Mouse (Mus musculus) CH12F3 (cell line): ENCODE data around the gene Cyp2b10.
"Not testable (repeated sequence)": the region's sequence is repeated elsewhere in the genome, so short reads cannot be mapped to it uniquely, and the experiment has no call there.

Source experiments
- in situ Hi-C: fragments of 300-500 bp; cut with MboI; formaldehyde crosslinking; loops from 2 replicates; pipeline ENCODE4 v1.14.3; 2020; ENCODE audit warnings: low sequenced_read_pairs

Gene Cyp2b10

DNA sequence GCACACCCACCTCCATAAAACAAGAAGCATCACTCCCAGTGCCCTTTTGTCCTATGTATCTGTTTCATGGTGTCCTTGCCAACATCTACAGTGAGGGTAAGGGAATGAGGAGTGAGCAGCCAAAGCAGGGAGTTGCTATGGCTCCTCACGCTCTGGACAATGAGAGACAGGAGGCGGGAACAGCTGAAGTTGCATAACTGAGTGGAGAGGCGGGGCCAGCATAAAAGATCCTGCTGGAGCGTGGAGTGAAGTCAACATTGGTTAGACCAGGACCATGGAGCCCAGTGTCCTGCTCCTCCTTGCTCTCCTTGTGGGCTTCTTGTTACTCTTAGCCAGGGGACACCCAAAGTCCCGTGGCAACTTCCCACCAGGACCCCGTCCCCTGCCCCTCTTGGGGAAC, at the start of gene Cyp2b10:
Gene Cyp2b10 (plus strand): TSS at position 210 of the 400 bp plus-strand sequence.
- in situ Hi-C loops: no loop called here

DNA sequence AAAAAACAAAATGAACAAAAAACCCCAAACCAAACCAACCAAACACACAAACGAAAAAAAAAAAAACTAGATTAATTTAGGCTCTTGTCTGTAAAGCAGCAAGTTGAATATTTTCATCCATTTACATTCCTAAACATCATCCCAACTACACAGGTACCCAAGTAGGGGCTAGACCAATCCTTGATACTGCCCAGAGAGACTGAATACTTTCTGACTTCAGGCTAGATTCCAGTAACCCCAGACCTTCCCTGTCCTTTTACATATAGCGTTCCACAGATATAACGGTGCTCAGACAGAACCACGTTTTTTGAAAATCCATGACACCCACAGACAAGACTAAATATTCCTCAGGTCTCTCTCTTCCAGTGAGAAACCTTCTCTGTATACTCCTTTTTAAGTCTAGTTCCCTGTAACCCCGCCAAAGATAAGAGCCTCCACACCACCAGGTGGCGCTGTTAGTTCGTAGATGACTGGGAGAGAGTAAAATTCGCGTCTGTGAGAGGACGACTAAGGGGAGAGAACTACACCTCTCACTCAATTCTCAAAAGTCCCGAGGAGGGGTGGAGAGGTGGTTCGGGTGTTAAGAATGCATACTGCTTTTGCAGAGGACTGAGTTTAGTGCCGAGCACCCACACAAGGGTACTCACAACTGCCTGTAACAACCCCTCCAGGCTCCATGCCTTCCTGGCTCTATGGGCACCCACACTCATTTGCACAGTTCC, 49.5 kb upstream of the Cyp2b10 start:
- in situ Hi-C loops: no loop called here

DNA sequence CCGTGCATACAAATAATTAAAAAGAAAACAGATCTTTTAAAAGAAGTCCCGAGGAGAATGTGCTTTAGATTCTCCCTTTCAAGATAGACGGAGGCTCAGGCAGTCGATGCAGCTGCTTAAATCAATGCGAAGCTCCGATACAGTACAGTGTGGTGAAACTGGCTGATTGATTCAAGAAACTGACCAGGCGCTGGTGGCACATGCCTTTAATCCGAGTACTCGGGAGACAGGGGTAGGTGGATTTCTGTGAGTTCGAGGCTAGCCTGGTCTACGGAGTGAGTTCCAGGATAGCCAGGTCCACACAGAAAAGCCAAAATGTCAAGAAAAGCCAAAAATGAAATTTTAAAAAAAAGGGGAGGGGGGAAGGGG, 49.0 kb upstream of the Cyp2b10 start:
- in situ Hi-C loops: no loop called here

- in situ Hi-C loops: no loop called here
These were observed 42.3 kb upstream of the Cyp2b10 start for GRCm38 (mm10) chr7:25855082-25855481.

GRCm38 (mm10) chr7:25859962-25860870, 37.2 kb upstream of the Cyp2b10 start:
- in situ Hi-C loops: no loop called here

GRCm38 (mm10) chr7:25862365-25862764, 35.1 kb upstream of the Cyp2b10 start:
- in situ Hi-C loops: no loop called here

GRCm38 (mm10) chr7:25863756-25864155, 33.7 kb upstream of the Cyp2b10 start:
- in situ Hi-C loops: no loop called here

GRCm38 (mm10) chr7:25864861-25865260, 32.6 kb upstream of the Cyp2b10 start:
- in situ Hi-C loops: no loop called here

- in situ Hi-C loops: no loop called here
These were observed 27.6 kb upstream of the Cyp2b10 start for GRCm38 (mm10) chr7:25869789-25870188.

DNA sequence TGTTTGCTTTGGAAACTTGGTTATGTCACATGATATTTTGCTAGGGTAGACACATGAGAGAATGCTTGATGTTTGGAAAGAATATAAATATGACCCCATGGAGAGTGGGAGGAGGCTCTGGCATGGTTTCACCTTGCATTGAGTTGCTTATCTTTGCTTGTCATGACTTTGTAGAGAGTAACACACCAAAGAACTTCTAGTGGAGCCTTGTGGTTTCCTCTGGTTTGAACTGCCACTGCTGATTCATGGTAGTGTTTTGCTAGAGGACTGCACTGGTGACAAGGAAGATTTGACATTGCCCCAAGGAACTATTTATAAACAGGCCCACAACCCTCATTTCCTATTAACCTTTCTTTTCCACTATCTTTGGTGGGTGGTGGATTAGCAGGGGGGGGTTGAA, 24.8 kb upstream of the Cyp2b10 start:
- in situ Hi-C loops: no loop called here

GRCm38 (mm10) chr7:25878735-25879134, 18.7 kb upstream of the Cyp2b10 start:
- in situ Hi-C loops: no loop called here

DNA sequence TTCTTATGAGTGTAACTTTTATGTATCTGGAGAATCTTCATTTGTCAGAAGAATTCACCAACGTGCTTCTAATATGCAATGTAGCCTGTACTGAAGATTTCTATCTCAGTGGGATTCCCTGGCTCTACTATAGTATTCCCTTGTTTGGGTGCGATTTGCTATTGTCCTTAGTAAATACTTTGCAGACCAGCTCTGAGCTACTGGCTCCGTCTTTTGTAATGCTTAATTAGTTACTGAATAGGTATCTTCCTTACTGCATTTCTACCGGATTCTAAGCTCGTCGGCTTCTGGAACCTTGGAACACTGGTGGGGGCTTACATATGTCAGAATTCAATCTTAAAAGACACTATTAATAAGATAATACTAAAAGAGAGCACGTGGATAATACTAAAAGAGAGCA, 16.7 kb upstream of the Cyp2b10 start:
- in situ Hi-C loops: not testable (repeated sequence)

GRCm38 (mm10) chr7:25884272-25884671, 13.1 kb upstream of the Cyp2b10 start:
- in situ Hi-C loops: no loop called here

GRCm38 (mm10) chr7:25887758-25888157, 9.7 kb upstream of the Cyp2b10 start:
- in situ Hi-C loops: no loop called here

GRCm38 (mm10) chr7:25893159-25893558, 4.3 kb upstream of the Cyp2b10 start:
- in situ Hi-C loops: no loop called here

GRCm38 (mm10) chr7:25895162-25895561, 2.3 kb upstream of the Cyp2b10 start:
- in situ Hi-C loops: no loop called here

DNA sequence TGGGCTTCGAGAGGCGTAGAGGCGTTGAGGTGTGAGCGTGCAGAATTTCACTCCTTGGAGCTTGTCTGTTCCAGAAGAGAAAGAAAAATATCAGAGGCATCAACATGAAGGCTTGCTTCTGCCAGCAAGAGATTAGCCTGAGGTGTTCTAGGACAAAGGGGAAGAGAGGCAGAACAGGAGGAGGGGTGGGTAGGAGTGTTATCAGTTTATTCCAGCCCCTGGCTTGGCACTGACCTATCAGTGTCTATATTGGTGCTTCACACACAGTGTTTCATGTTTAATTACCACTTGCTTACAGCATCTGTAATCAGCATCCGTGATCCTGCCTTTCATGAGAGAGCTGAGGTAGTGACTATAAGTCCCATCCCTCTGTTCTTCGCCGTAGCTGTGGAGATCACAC, 644 bp downstream of the Cyp2b10 start:
- in situ Hi-C loops: no loop called here

DNA sequence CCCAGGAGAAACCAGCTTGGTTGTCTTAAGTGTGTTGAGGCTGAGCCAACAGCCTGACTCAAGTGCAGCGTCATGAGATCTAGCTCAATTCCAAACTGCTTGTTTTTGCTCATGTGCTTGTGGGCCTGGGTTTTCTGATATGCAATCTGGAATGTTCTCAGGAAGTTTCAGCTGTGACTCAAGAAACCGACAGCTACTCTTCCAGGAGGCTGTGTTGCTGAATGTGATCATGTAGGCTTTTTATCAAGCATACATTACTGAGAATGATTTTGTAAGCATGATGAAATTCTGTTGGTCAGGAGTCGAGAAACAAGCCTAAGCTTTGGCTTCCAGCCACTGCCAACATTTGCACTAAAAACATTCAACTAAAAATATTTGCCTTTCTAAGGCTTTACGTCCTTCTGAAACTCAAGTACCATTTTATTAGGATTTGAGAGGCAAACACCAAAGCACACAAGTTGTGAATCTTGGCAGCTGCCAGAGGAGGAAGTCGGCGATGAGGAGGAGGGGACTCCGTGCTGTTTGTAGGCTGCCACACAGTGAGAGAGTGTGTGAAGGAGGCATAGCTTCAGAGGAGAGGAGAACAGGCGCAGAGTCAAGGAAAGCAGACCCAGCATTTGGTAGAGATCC, 4.8 kb downstream of the Cyp2b10 start:
- in situ Hi-C loops: no loop called here

- in situ Hi-C loops: no loop called here
These were observed 5.7 kb downstream of the Cyp2b10 start for GRCm38 (mm10) chr7:25903156-25903555.

GRCm38 (mm10) chr7:25904066-25904465, 6.6 kb downstream of the Cyp2b10 start:
- in situ Hi-C loops: no loop called here

DNA sequence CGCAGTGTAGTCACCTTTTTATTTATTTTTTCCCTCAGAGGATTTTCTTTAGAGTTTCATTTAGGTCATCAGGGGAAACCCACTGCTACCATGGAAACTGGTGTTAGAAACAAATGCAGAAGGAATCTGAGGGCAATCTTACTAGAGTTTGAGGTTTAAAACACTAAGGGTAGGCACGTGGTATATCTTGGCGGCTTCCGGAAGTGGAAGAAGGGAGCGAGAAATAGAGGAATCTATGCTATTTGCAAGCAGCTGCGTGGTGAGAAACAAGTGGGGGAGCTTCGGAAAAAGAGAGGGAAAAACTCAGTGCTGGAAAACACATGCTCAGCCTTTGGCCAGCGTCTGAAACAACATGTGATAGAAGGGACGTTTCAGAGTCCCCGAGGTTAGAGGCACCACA, 7.1 kb downstream of the Cyp2b10 start:
- in situ Hi-C loops: no loop called here

- in situ Hi-C loops: no loop called here
These were observed 10.0 kb downstream of the Cyp2b10 start for GRCm38 (mm10) chr7:25907380-25907779.
